Mouse (Mus musculus): ENCODE data around the gene Ercc1. TPM values are rescaled to one million over a fixed set of nuclear protein-coding genes. Genes with fewer than 3 reads are reported as not detected.

Ercc1 gene
- polyA plus RNA-seq, 1 experiment from 2014 or later, result 40.9 TPM

- POLR2A ChIA-PET, result no interaction called here
- no peaks in the 10 kb centered on the region for H3K27me3 ChIP-seq
- TF ChIP-seq CTCF (IDR thresholded peaks at IDR 0.05), result no peak
- DNase-seq (ENCODE audit: low read depth, low spot score) (no peak), ATAC-seq (no peak)
- in situ Hi-C loops (cut with MboI; ENCODE audit: low pct_unique_long_range_greater_than_20kb), result no loop called here
- CTCF ChIA-PET, result interaction anchor here (2.8 kb wide), 1 partner anchor 35 kb away, joined by 16 read pairs; no protein-coding TSS in a partner anchor
These were observed 9.0 kb upstream of the Ercc1 start for GRCm38 (mm10) chr7:19335583-19335982.

- TF ChIP-seq CTCF (IDR thresholded peaks at IDR 0.05), result no peak
- POLR2A ChIA-PET, result interaction anchor here (1.1 kb wide), 1 partner anchor 9 kb away, joined by 3 read pairs; no protein-coding TSS in a partner anchor
- ATAC-seq (no peak), DNase-seq (ENCODE audit: low read depth, low spot score) (no peak)
- CTCF ChIA-PET, result interaction anchor here (1.4 to 2.8 kb wide), 2 partner anchors 27 to 37 kb away, joined by 3 to 16 read pairs; partner anchors contain the start of gene Fosb
- H3K27me3 ChIP-seq, result no peaks in the 10 kb centered on the region
- in situ Hi-C loops (cut with MboI; ENCODE audit: low pct_unique_long_range_greater_than_20kb), result no loop called here
These were observed 7.5 kb upstream of the Ercc1 start for GRCm38 (mm10) chr7:19337122-19337521.

GRCm38 (mm10) chr7:19338060-19338459 lies 6.5 kb upstream of the Ercc1 start:
- no peaks in the 10 kb centered on the region for H3K27me3 ChIP-seq
- in situ Hi-C loops (cut with MboI; ENCODE audit: low pct_unique_long_range_greater_than_20kb), result no loop called here
- ChIA-PET POLR2A (interaction anchor here (1.1 kb wide), 1 partner anchor 10 kb away, joined by 3 read pairs; no protein-coding TSS in a partner anchor), CTCF (interaction anchor here (1.3 to 2.5 kb wide), 4 partner anchors 28 to 43 kb away, joined by 3 to 10 read pairs (median 3); partner anchors contain the start of gene Fosb)
- TF ChIP-seq CTCF (IDR thresholded peaks at IDR 0.05), result no peak
- ATAC-seq, result no peak
- DNase-seq (ENCODE audit: low read depth, low spot score), result no peak

GRCm38 (mm10) chr7:19338596-19338995 lies 6.0 kb upstream of the Ercc1 start:
- in situ Hi-C loops (cut with MboI; ENCODE audit: low pct_unique_long_range_greater_than_20kb), result no loop called here
- peak; percentile 77 for ATAC-seq
- no peak for TF ChIP-seq CTCF (IDR thresholded peaks at IDR 0.05)
- no peak for DNase-seq (ENCODE audit: low read depth, low spot score)
- CTCF ChIA-PET, result interaction anchor here (1.3 to 2.5 kb wide), 3 partner anchors 30 to 43 kb away, joined by 3 to 10 read pairs (median 3); no protein-coding TSS in a partner anchor
- H3K27me3 ChIP-seq, result no peaks in the 10 kb centered on the region
- POLR2A ChIA-PET, result no interaction called here

- no peak for TF ChIP-seq CTCF (IDR thresholded peaks at IDR 0.05)
- ATAC-seq (no peak), DNase-seq (ENCODE audit: low read depth, low spot score) (no peak)
- ChIA-PET POLR2A (no interaction called here), CTCF (interaction anchor here (1.7 to 4.9 kb wide), 4 partner anchors 13 to 60 kb away, joined by 4 to 57 read pairs (median 15); no protein-coding TSS in a partner anchor)
- H3K27me3 ChIP-seq, result no peaks in the 10 kb centered on the region
- in situ Hi-C loops (cut with MboI; ENCODE audit: low pct_unique_long_range_greater_than_20kb), result loop anchor here (5.0 kb wide), 1 partner anchor 39 kb away; no protein-coding TSS in a partner anchor
These were observed 3.3 kb upstream of the Ercc1 start for GRCm38 (mm10) chr7:19341250-19341649.

- POLR2A ChIA-PET, result interaction anchor here (0.7 to 1.2 kb wide), 4 partner anchors 17 to 113 kb away, joined by 3 to 4 read pairs (median 3); partner anchors contain the start of gene Opa3
- in situ Hi-C loops (cut with MboI; ENCODE audit: low pct_unique_long_range_greater_than_20kb), result loop anchor here (5.0 kb wide), 1 partner anchor 40 kb away; no protein-coding TSS in a partner anchor
- ATAC-seq (no peak), DNase-seq (ENCODE audit: low read depth, low spot score) (no peak)
- no peak for TF ChIP-seq CTCF (IDR thresholded peaks at IDR 0.05)
- CTCF ChIA-PET, result interaction anchor here (0.9 to 4.9 kb wide), 15 partner anchors 8 to 116 kb away, joined by 4 to 57 read pairs (median 7); no protein-coding TSS in a partner anchor
- no peaks in the 10 kb centered on the region for H3K27me3 ChIP-seq
These were observed 2.7 kb upstream of the Ercc1 start for GRCm38 (mm10) chr7:19341761-19342409.

- CTCF ChIA-PET, result interaction anchor here (0.9 to 4.9 kb wide), 20 partner anchors 9 to 116 kb away, joined by 3 to 57 read pairs (median 5); no protein-coding TSS in a partner anchor
- POLR2A ChIA-PET, result interaction anchor here (0.7 to 1.4 kb wide), 5 partner anchors 16 to 114 kb away, joined by 3 to 5 read pairs (median 3); partner anchors contain the start of gene Opa3
- DNase-seq (ENCODE audit: low read depth, low spot score) (no peak), ATAC-seq (no peak)
- in situ Hi-C loops (cut with MboI; ENCODE audit: low pct_unique_long_range_greater_than_20kb), result loop anchor here (5.0 kb wide), 1 partner anchor 40 kb away; no protein-coding TSS in a partner anchor
- no peak for TF ChIP-seq CTCF (IDR thresholded peaks at IDR 0.05)
- H3K27me3 ChIP-seq, result no peaks in the 10 kb centered on the region
These were observed 2.0 kb upstream of the Ercc1 start for GRCm38 (mm10) chr7:19342481-19343027.

- H3K27me3 ChIP-seq, result no peaks in the 10 kb centered on the region
- in situ Hi-C loops (cut with MboI; ENCODE audit: low pct_unique_long_range_greater_than_20kb), result loop anchor here (5.0 kb wide), 1 partner anchor 41 kb away; no protein-coding TSS in a partner anchor
- no peak for TF ChIP-seq CTCF (IDR thresholded peaks at IDR 0.05)
- CTCF ChIA-PET, result interaction anchor here (0.9 to 4.9 kb wide), 22 partner anchors 9 to 110 kb away, joined by 3 to 57 read pairs (median 5); no protein-coding TSS in a partner anchor
- POLR2A ChIA-PET, result interaction anchor here (1.4 kb wide), 1 partner anchor 34 kb away, joined by 5 read pairs; no protein-coding TSS in a partner anchor
- DNase-seq (ENCODE audit: low read depth, low spot score) (no peak), ATAC-seq (no peak)
These were observed 1.3 kb upstream of the Ercc1 start for GRCm38 (mm10) chr7:19343210-19343808.

GRCm38 (mm10) chr7:19344938-19345471 lies 427 bp downstream of the Ercc1 start:
- ChIA-PET CTCF (interaction anchor here (1.0 to 4.9 kb wide), 6 partner anchors 14 to 135 kb away, joined by 3 to 57 read pairs (median 7); partner anchors contain the start of genes Cd3eap and Ppp1r13l), POLR2A (interaction anchor here (0.5 to 1.2 kb wide), 3 partner anchors 35 to 55 kb away, joined by 3 to 4 read pairs (median 4); partner anchors contain the start of gene Fosb)
- ATAC-seq (peak; percentile 89), DNase-seq (ENCODE audit: low read depth, low spot score) (peak; percentile 98)
- no peaks in the 10 kb centered on the region for H3K27me3 ChIP-seq
- TF ChIP-seq CTCF (IDR thresholded peaks at IDR 0.05), result no peak
- in situ Hi-C loops (cut with MboI; ENCODE audit: low pct_unique_long_range_greater_than_20kb), result loop anchor here (5.0 kb wide), 1 partner anchor 43 kb away; no protein-coding TSS in a partner anchor
